Mouse (Mus musculus) hindbrain, postnatal 0 days (tissue): Measurements from ENCODE around the gene Tm7sf2. TPM values are rescaled to one million over a fixed set of nuclear protein-coding genes. Genes with fewer than 3 reads are reported as not detected.

Experiments used
- ATAC-seq: fragments of 200-750 bp; cut with Nextera tagmentation; 2 replicates; pipeline ENCODE4 v1.8.0; 2017; ENCODE audit warnings: mild to moderate bottlenecking, moderate TSS enrichment, moderate library complexity
- DNase-seq: peaks from one replicate; pipeline ENCODE4 v3.0.0-alpha.2; 2015; ENCODE audit warnings: low spot score
- H3K27ac ChIP-seq: fragments of 300-500 bp; sonication (generic); 2 replicates; pipeline ENCODE4 v1.5.1; 2014; ENCODE audit warnings: mild to moderate bottlenecking
- H3K27me3 ChIP-seq: fragments of 300-500 bp; sonication (generic); 2 replicates; pipeline ENCODE4 v1.6.1; 2014; ENCODE audit warnings: low read length, mixed read lengths; ENCODE audit not compliant: insufficient read depth
- H3K36me3 ChIP-seq: fragments of 300-500 bp; sonication (generic); 2 replicates; pipeline ENCODE4 v1.6.1; 2014; ENCODE audit warnings: low read length, mixed read lengths; ENCODE audit not compliant: insufficient read depth
- H3K4me1 ChIP-seq: fragments of 300-500 bp; sonication (generic); 2 replicates; pipeline ENCODE4 v1.6.1; 2014; ENCODE audit warnings: antibody characterized with exemption, low read length, mixed read lengths; ENCODE audit not compliant: insufficient read depth
- H3K4me2 ChIP-seq: fragments of 300-500 bp; sonication (generic); 2 replicates; pipeline ENCODE4 v1.6.1; 2014; ENCODE audit warnings: low read depth, mild to moderate bottlenecking, low read length, moderate library complexity, mixed read lengths
- H3K4me3 ChIP-seq: fragments of 300-500 bp; sonication (generic); 2 replicates; pipeline ENCODE4 v1.5.1; 2014; ENCODE audit warnings: low read length
- H3K9ac ChIP-seq: fragments of 300-500 bp; sonication (generic); replicated peaks from 2 replicates; pipeline ENCODE4 v1.6.1; 2014; ENCODE audit warnings: mild to moderate bottlenecking, low read length, moderate library complexity, mixed read lengths
- H3K9me3 ChIP-seq: fragments of 300-500 bp; sonication (generic); 2 replicates; pipeline ENCODE4 v1.6.1; 2016; ENCODE audit warnings: low read length, mixed read lengths
- CTCF ChIP-seq: IDR thresholded peaks from 2 replicates; pipeline ENCODE4 v1.5.1; 2016; ENCODE audit warnings: antibody characterized with exemption, control low read depth, low read depth
- WGBS: fragments of 180-500 bp; shearing (Covaris S2); extraction: QIAGEN DNeasy Blood & Tissue Kit; methylation state at CpG from one replicate; pipeline ENCODE4 v1.1.7; 2014; 5-methylcytosine and 5-hydroxymethylcytosine counted together
- polyA plus RNA-seq: library from polyadenylated mRNA; unstranded; fragments of >200 nt; fragmentation: Nextera tagmentation; extraction: Ambion mirVana; gene quantifications from 2 replicates; pipeline ENCODE4 v1.2.1, GENCODE M21; 2015
- total RNA-seq: library from RNA; depleted of rRNA; stranded (reverse); fragments of >200 nt; gene quantifications from 2 replicates; pipeline ENCODE4 v1.2.3, GENCODE M21; 2014; rRNA removed

The Tm7sf2 gene
- 122 and 123 TPM in 2 replicates for total RNA-seq
- 57.7 and 64.2 TPM in 2 replicates for polyA plus RNA-seq

GRCm38 (mm10) chr19:6067724-6068415 is at the start of gene Tm7sf2:
Tm7sf2 (minus strand) TSS chr19:6068373.
- ATAC-seq (peak; percentile 92), DNase-seq (peak; percentile 95)

GRCm38 (mm10) chr19:6117346-6117985 is 49.3 kb upstream of the Tm7sf2 start:
- TF ChIP-seq CTCF: no peak
- Histone ChIP-seq H3K9me3 (no peaks in the 10 kb centered on the region), H3K36me3 (peaks cover 28% of the 10 kb centered on the region), H3K4me2 (peak overlapping the region; percentile 85), H3K4me3 (peak overlapping the region; percentile 68), H3K27me3 (no peaks in the 10 kb centered on the region), H3K4me1 (peaks cover 11% of the 10 kb centered on the region), H3K9ac (peak overlapping the region; percentile 78), H3K27ac (peak overlapping the region; percentile 97)
- DNase-seq (no peak), ATAC-seq (no peak)
- 5% methylated on average over 32 of the region's 32 CpGs for WGBS

More at GRCm38 (mm10) chr19:6067724-6068415, at the start of gene Tm7sf2:
- whole genome bisulfite sequencing: 8% methylated on average over 33 of the region's 33 CpGs
- TF ChIP-seq CTCF: peak; percentile 14; the same call in 1 of the 2 replicates
- peaks cover 8% of the 10 kb centered on the region for H3K4me1 ChIP-seq
- H3K4me2 ChIP-seq: peak within 1 kb of the TSS; percentile 97
- no peaks in the 10 kb centered on the region for H3K27me3 ChIP-seq
- no peaks in the 10 kb centered on the region for H3K9me3 ChIP-seq
- H3K27ac ChIP-seq: peak within 1 kb of the TSS; percentile 92
- peak within 1 kb of the TSS; percentile 57 for H3K4me3 ChIP-seq
- H3K36me3 ChIP-seq: peaks cover 23% of the 10 kb centered on the region; the same call in 1 of the 2 replicates
- peak within 1 kb of the TSS; percentile 76 for H3K9ac ChIP-seq

GRCm38 (mm10) chr19:6116113-6116850 is 48.1 kb upstream of the Tm7sf2 start:
- Histone ChIP-seq H3K27ac (no peak overlapping the region), H3K27me3 (no peaks in the 10 kb centered on the region), H3K4me3 (no peak overlapping the region), H3K9me3 (no peaks in the 10 kb centered on the region), H3K4me2 (no peak overlapping the region), H3K4me1 (peaks cover 11% of the 10 kb centered on the region), H3K9ac (0 out of 2 replicates have a peak overlapping the region, but pooled peaks have one; percentile 17), H3K36me3 (peaks cover 28% of the 10 kb centered on the region)
- 91% methylated on average over 15 of the region's 15 CpGs for WGBS
- ATAC-seq (no peak), DNase-seq (no peak)
- TF ChIP-seq CTCF: no peak

- no peak overlapping the region for H3K4me3 ChIP-seq
- whole genome bisulfite sequencing: 51% methylated on average over 6 of the region's 6 CpGs
- no peak overlapping the region for H3K4me2 ChIP-seq
- peaks cover 11% of the 10 kb centered on the region for H3K4me1 ChIP-seq
- peaks cover 20% of the 10 kb centered on the region for H3K36me3 ChIP-seq
- no peak overlapping the region for H3K9ac ChIP-seq
- no peak for ATAC-seq
- no peak overlapping the region for H3K27ac ChIP-seq
- no peak for DNase-seq
- TF ChIP-seq CTCF: no peak
- no peaks in the 10 kb centered on the region for H3K27me3 ChIP-seq
- H3K9me3 ChIP-seq: no peaks in the 10 kb centered on the region
Observed at GRCm38 (mm10) chr19:6113116-6113515, 44.9 kb upstream of the Tm7sf2 start.

GRCm38 (mm10) chr19:6105586-6105985 is 37.4 kb upstream of the Tm7sf2 start, which contains the start of gene Naaladl1:
Naaladl1 (plus strand) TSS chr19:6105782.
- H3K36me3 ChIP-seq: no peaks in the 10 kb centered on the region
- no peak within 1 kb of the TSS for H3K27ac ChIP-seq
- H3K9me3 ChIP-seq: no peaks in the 10 kb centered on the region
- no peak for TF ChIP-seq CTCF
- H3K4me2 ChIP-seq: no peak within 1 kb of the TSS
- WGBS: 88% methylated on average over 7 of the region's 7 CpGs
- DNase-seq: no peak
- H3K4me1 ChIP-seq: no peaks in the 10 kb centered on the region
- H3K9ac ChIP-seq: no peak within 1 kb of the TSS
- no peak for ATAC-seq
- no peaks in the 10 kb centered on the region for H3K27me3 ChIP-seq
- no peak within 1 kb of the TSS for H3K4me3 ChIP-seq

GRCm38 (mm10) chr19:6104476-6104875 is 36.3 kb upstream of the Tm7sf2 start:
- WGBS: 90% methylated on average over 4 of the region's 4 CpGs

More at GRCm38 (mm10) chr19:6104476-6104875, 36.3 kb upstream of the Tm7sf2 start:
- ATAC-seq (no peak), DNase-seq (no peak)
- Histone ChIP-seq H3K36me3 (no peaks in the 10 kb centered on the region), H3K27me3 (no peaks in the 10 kb centered on the region), H3K9ac (no peak overlapping the region), H3K27ac (no peak overlapping the region), H3K4me1 (no peaks in the 10 kb centered on the region), H3K4me2 (no peak overlapping the region), H3K9me3 (no peaks in the 10 kb centered on the region), H3K4me3 (no peak overlapping the region)
- no peak for TF ChIP-seq CTCF
